Mouse (Mus musculus) bone marrow, adult 2 months (tissue): ENCODE measurements around the gene Lmo4. TPM values are rescaled to one million over a fixed set of nuclear protein-coding genes. Genes with fewer than 3 reads are reported as not detected.

Experiments used
- H3K27ac ChIP-seq: fragments of 200-500 bp; 2 replicates; pipeline ENCODE4 v1.5.1; 2012; ENCODE audit warnings: low read depth, mild to moderate bottlenecking, control low read depth, inconsistent platforms, low read length; ENCODE audit not compliant: control insufficient read depth, poor library complexity, insufficient read depth
- H3K4me1 ChIP-seq: fragments of 200-500 bp; 2 replicates; pipeline ENCODE4 v1.6.1; 2011; ENCODE audit warnings: low read length; ENCODE audit not compliant: control insufficient read depth, insufficient read depth
- H3K4me3 ChIP-seq: fragments of 200-500 bp; replicated peaks from 2 replicates; pipeline ENCODE3; 2011; ENCODE audit warnings: mild to moderate bottlenecking, low read depth, low read length, control low read depth; ENCODE audit not compliant: control insufficient read depth
- CTCF ChIP-seq: fragments of 200-500 bp; IDR thresholded peaks from 2 replicates; pipeline ENCODE4 v1.5.1; 2011; ENCODE audit warnings: low read length, control low read depth; ENCODE audit not compliant: control insufficient read depth, insufficient read depth
- POLR2A ChIP-seq: fragments of 200-500 bp; IDR thresholded peaks from 2 replicates; pipeline ENCODE4 v1.6.1; 2011; ENCODE audit warnings: low read depth, mild to moderate bottlenecking, control low read depth, low read length, borderline replicate concordance; ENCODE audit not compliant: control insufficient read depth
- WGBS: fragments of 180-500 bp; shearing (Covaris S2); methylation state at CpG from one replicate; pipeline ENCODE4 v1.1.7; 2018; 5-methylcytosine and 5-hydroxymethylcytosine counted together
- polyA plus RNA-seq: library from polyadenylated mRNA; stranded (reverse); fragments of >200 nt; gene quantifications from 2 replicates; pipeline ENCODE4 v1.2.4, GENCODE M21; 2011; ENCODE audit warnings: low replicate concordance; ENCODE audit not compliant: missing spikeins, insufficient read depth, insufficient read length

The Lmo4 gene
- polyA plus RNA-seq, 1 experiment: 73.1 TPM

DNA sequence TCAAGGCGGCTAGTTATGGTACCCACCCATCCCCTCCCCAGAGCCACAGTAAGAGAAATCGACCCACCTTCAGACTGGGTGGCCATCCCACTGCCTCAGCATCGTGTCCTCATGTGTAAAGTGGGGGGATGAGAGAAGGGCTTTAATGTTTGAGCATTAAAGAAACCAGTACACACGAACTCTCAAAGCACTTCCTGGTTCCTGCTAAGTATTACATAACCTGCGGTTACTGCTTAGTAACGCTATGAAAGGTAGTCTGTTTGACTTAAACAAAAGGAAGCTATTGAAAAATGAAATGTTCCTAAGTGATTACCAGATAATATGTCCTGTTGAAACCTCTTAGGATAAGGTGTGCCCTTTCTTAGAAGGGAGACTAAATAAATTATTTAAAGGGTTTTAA lies 26.9 kb upstream of the Lmo4 start:
- Histone ChIP-seq H3K27ac (peak overlapping the region; percentile 58; the same call in 1 of the 2 replicates), H3K4me1 (peaks cover 4% of the 10 kb centered on the region; the same call in 1 of the 2 replicates), H3K4me3 (peak overlapping the region; percentile 51)
- TF ChIP-seq CTCF: no peak
- TF ChIP-seq POLR2A: no peak
- 23% methylated on average over 6 of the region's 6 CpGs for WGBS

- peak overlapping the region; percentile 58; the same call in 1 of the 2 replicates for H3K27ac ChIP-seq
- WGBS: 59% methylated on average over 7 of the region's 7 CpGs
- TF ChIP-seq CTCF: no peak
- no peak for TF ChIP-seq POLR2A
These were observed 26.4 kb upstream of the Lmo4 start for GRCm38 (mm10) chr3:144231419-144231818.

GRCm38 (mm10) chr3:144230016-144230415 lies 25.0 kb upstream of the Lmo4 start:
- H3K4me1 ChIP-seq: peaks cover 4% of the 10 kb centered on the region; the same call in 1 of the 2 replicates
- 82% methylated on average over 9 of the region's 9 CpGs for WGBS
- H3K4me3 ChIP-seq: no peak overlapping the region
- no peak for TF ChIP-seq POLR2A
- no peak for TF ChIP-seq CTCF
- no peak overlapping the region for H3K27ac ChIP-seq

More at GRCm38 (mm10) chr3:144231419-144231818, 26.4 kb upstream of the Lmo4 start:
- H3K4me3 ChIP-seq: peak overlapping the region; percentile 51
- peaks cover 4% of the 10 kb centered on the region; the same call in 1 of the 2 replicates for H3K4me1 ChIP-seq

DNA sequence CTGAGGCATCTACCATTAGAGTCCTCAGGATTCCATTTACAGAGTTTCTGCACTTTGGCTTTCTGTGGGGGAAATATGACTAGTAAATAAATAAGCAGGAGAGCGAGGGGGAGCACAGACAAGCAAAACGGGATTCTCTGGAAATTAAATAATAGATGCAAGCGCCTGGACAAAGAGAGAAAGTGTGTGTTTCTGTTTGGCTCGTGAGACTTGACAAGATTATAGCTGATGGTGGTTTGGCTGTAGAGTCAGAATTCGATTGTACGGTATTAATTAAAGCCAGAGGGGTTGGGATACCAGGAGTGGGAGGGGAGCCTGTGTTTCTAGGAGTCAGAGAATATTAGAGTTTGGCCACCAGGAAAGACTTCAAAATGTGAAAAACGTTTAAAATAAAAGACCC lies 24.3 kb upstream of the Lmo4 start:
- Histone ChIP-seq H3K4me3 (no peak overlapping the region), H3K4me1 (peaks cover 4% of the 10 kb centered on the region; the same call in 1 of the 2 replicates), H3K27ac (no peak overlapping the region)
- no peak for TF ChIP-seq CTCF
- TF ChIP-seq POLR2A: no peak
- 78% methylated on average over 7 of the region's 7 CpGs for WGBS

DNA sequence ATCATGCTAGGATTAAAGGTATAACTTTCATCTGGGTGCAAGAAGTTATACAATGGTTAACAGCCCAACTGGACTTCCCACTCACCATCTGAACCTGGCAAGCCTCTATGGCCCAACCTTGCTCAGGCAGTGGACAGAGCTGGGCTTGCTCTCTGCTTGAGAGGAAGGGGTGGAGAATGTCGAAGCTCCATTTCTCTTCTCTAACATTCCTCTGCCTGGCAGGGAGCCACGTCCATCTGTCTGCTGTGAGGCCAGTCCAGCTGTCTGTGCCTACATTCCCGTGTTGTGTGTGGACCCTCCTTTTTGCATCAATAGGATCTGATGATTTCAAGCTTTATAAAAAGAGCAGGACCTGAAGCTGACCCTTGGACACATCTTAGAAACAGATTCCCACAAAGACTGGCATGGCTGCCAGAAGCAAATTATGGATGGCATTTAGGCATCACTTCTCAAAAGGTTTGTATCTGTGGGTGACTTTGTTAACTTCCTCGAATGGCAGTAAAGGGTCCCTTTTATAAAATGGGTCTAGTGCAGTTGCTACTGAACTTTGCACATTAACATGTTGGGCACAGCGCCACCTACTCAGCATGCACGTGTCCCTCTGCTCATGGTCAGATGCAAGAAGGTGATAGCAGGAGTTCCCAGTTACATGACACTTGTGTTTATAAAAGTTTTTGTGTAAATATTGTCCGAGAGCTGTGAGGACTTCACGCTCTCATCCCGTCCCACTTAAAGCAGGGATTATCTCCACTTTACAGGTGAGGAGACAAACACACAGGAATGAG lies 20.6 kb upstream of the Lmo4 start:
- TF ChIP-seq POLR2A: no peak
- TF ChIP-seq CTCF: no peak
- H3K4me1 ChIP-seq: no peaks in the 10 kb centered on the region
- H3K27ac ChIP-seq: no peak overlapping the region
- WGBS: 55% methylated on average over 9 of the region's 9 CpGs
- H3K4me3 ChIP-seq: no peak overlapping the region

GRCm38 (mm10) chr3:144224594-144224993 lies 19.6 kb upstream of the Lmo4 start:
- Histone ChIP-seq H3K4me1 (no peaks in the 10 kb centered on the region), H3K4me3 (no peak overlapping the region), H3K27ac (no peak overlapping the region)
- no peak for TF ChIP-seq CTCF
- no peak for TF ChIP-seq POLR2A
- 83% methylated on average over 7 of the region's 7 CpGs for WGBS

DNA sequence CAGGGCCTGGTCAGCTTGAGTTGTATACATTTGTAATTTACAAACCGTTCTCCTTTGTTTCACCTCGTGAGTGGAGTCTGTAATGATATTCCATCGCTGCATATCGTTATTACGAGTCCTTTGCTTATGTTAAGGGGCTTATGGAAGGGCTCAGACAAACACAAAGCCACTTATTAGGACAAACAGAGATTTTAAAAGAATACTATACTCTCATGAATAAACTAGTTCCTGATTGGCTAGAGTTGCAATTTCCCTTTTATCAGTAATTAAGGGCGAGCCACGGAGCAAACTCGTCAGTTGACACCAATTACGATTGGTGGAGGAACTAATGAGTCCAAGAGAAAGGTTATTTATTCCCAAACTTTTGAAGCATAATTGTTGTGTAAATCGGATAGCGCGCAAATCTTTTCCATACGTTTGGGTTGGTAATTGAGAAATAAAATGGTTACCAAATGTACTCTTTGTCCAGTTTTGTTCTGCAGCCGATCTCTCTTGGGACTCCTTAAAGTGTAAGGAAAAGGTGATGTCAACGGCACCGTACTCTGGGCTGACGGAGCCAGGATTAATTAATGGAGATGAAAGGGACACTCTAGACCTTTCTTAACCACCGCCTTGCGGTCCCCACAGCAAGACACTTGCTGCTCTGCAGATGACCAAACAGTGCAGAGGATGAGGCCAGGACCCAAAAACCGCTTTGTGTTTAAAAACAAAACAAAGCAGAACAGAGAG lies 18.5 kb upstream of the Lmo4 start:
- WGBS: 87% methylated on average over 20 of the region's 20 CpGs
- TF ChIP-seq POLR2A (no peak), CTCF (no peak)
- H3K4me1 ChIP-seq: no peaks in the 10 kb centered on the region
- H3K4me3 ChIP-seq: no peak overlapping the region
- no peak overlapping the region for H3K27ac ChIP-seq

GRCm38 (mm10) chr3:144222381-144222780 lies 17.4 kb upstream of the Lmo4 start:
- no peak overlapping the region for H3K27ac ChIP-seq

More at GRCm38 (mm10) chr3:144222381-144222780, 17.4 kb upstream of the Lmo4 start:
- H3K4me3 ChIP-seq: no peak overlapping the region
- H3K4me1 ChIP-seq: no peaks in the 10 kb centered on the region
- no peak for TF ChIP-seq CTCF
- no peak for TF ChIP-seq POLR2A
- 89% methylated on average over 9 of the region's 9 CpGs for WGBS
